Mouse (Mus musculus): ENCODE measurements around the gene Slc12a8.

DNA sequence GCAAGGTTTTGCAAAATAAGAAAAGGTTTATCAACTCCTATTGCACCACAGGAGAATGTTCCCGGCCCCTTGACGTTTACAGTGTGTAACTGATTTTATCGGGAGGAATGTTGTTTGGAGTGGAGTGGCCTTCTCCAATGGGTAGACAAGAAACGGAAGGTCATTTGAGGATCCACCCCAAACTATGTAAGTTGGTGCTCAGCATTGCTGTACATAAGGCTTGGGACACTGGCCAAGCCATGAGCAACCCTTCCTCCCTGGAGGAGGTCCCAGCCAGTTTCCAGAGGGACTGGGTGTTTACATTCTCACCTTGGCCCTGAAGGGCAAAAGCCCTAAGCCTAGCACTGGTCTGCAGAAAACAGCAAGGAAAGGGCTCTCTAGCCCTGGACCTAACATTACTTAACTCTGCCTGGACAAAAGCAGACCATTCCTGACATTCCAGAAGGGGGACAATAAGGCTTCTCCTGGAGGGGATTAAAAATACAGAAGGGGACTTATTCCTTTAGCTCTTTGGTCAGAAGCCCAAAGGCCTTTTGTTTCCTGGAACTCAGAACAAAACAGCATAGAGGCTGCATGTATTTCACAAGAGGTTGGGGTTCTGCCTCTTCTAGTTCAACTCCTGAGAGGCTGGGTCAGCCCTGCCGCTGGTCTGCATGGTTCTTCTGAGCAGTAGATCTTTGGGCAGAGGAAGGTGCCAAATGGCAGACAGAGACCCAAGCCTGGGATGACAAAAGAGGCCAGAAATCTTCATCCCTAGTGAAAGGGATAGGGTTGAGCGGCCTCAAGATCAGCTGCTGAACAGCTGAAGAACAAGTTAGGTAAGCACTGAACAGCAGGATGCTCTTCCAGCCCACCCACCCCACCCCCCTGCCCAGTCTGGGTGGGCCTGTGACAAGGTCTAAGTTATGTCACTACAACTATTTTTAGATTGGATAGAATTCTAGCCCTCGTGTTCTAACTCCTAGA is 159.5 kb downstream of the Slc12a8 start:
- no peak for TF ChIP-seq CTCF (IDR thresholded peaks at IDR 0.05; ENCODE audit: low read depth, low read length)
- no peak for TF ChIP-seq EP300 (IDR thresholded peaks at IDR 0.05; ENCODE audit: insufficient read depth, low read depth, low read length)

Measured in ES-Bruce4 (cell line).